8 mouse cellular contexts compared by ENCODE assay signal in genomic region chr7:127346676-127347075, GRCm38 (mm10). TPM values are rescaled to one million over a fixed set of nuclear protein-coding genes. Genes with fewer than 3 reads are reported as not detected.
DNase-seq lines count a peak whose midpoint lies in the region; ATAC-seq lines count a peak whose summit lies in the region.

No protein-coding gene starts in this region.

- H3K4me2 ChIP-seq in hindbrain, embryonic 12.5 days (replicated peaks): peak overlapping the region; percentile 87
- peak overlapping the region; percentile 85 for H3K4me2 ChIP-seq in limb, embryonic 13.5 days (replicated peaks)
- peak overlapping the region; percentile 79 for H3K4me2 ChIP-seq in midbrain, embryonic 16.5 days (ENCODE audit: low read length)

- no peak overlapping the region; the same call in 1 of the 2 replicates for H3K27ac ChIP-seq in hindbrain, embryonic 12.5 days
- no peak overlapping the region for H3K27ac ChIP-seq in limb, embryonic 13.5 days
- H3K27ac ChIP-seq in midbrain, embryonic 16.5 days (ENCODE audit: low read length): no peak overlapping the region

- H3K4me3 ChIP-seq in hindbrain, embryonic 12.5 days: peak overlapping the region; percentile 95
- peak overlapping the region; percentile 89 for H3K4me3 ChIP-seq in limb, embryonic 13.5 days
- H3K4me3 ChIP-seq in midbrain, embryonic 16.5 days (ENCODE audit: low read depth, low read length): peak overlapping the region; percentile 91

- WGBS in hindbrain, embryonic 12.5 days: 15% methylated on average over 8 of the region's 8 CpGs
- WGBS in limb, embryonic 13.5 days: 19% methylated on average over 8 of the region's 8 CpGs
- 13% methylated on average over 8 of the region's 8 CpGs for WGBS in midbrain, embryonic 16.5 days

- peak; percentile 41 to 53 for DNase-seq in urinary bladder, adult 18-20 months (ENCODE audit: low spot score in 2 of 2)
- no peak for DNase-seq in urinary bladder, adult 2 months (ENCODE audit: low spot score)
- no peak for DNase-seq in right cerebral cortex, postnatal 36 days (ENCODE audit: low spot score in 2 of 2)
- DNase-seq in gastrocnemius, adult 8-10 months (ENCODE audit: low spot score in 2 of 2): no peak
- no peak for DNase-seq in right cerebral cortex, postnatal 4 days

- no peaks in the 10 kb centered on the region for H3K9me3 ChIP-seq in hindbrain, embryonic 12.5 days (replicated peaks)
- no peaks in the 10 kb centered on the region for H3K9me3 ChIP-seq in limb, embryonic 13.5 days
- no peaks in the 10 kb centered on the region for H3K9me3 ChIP-seq in midbrain, embryonic 16.5 days (replicated peaks; ENCODE audit: control insufficient read depth, low read length, poor library complexity, severe bottlenecking)

- ATAC-seq in hindbrain, embryonic 12.5 days (ENCODE audit: low FRiP score): no peak
- ATAC-seq in limb, embryonic 13.5 days (ENCODE audit: low FRiP score, low read depth): no peak
- no peak for ATAC-seq in midbrain, embryonic 16.5 days

- H3K27me3 ChIP-seq in hindbrain, embryonic 12.5 days: no peaks in the 10 kb centered on the region
- no peaks in the 10 kb centered on the region for H3K27me3 ChIP-seq in limb, embryonic 13.5 days
- no peaks in the 10 kb centered on the region for H3K27me3 ChIP-seq in midbrain, embryonic 16.5 days (ENCODE audit: control insufficient read depth, insufficient read depth, low read depth, low read length)

- H3K4me1 ChIP-seq in hindbrain, embryonic 12.5 days: peaks cover 21% of the 10 kb centered on the region
- peaks cover 22% of the 10 kb centered on the region for H3K4me1 ChIP-seq in limb, embryonic 13.5 days
- H3K4me1 ChIP-seq in midbrain, embryonic 16.5 days (ENCODE audit: control insufficient read depth, insufficient read depth, low read length): peaks cover 16% of the 10 kb centered on the region

- peak overlapping the region; percentile 96 for H3K9ac ChIP-seq in hindbrain, embryonic 12.5 days
- H3K9ac ChIP-seq in limb, embryonic 13.5 days: peak overlapping the region; percentile 98
- no peak overlapping the region for H3K9ac ChIP-seq in midbrain, embryonic 16.5 days (ENCODE audit: low read depth, low read length)

- peaks cover 21% of the 10 kb centered on the region for H3K36me3 ChIP-seq in hindbrain, embryonic 12.5 days
- peaks cover 23% of the 10 kb centered on the region for H3K36me3 ChIP-seq in limb, embryonic 13.5 days
- H3K36me3 ChIP-seq in midbrain, embryonic 16.5 days (ENCODE audit: control insufficient read depth, insufficient read depth, low read length): peaks cover 9% of the 10 kb centered on the region

RNA-seq across cellular contexts. Expression of gene Zfp768, which starts 1.3 kb away (rescaled TPM):
- polyA plus RNA-seq in urinary bladder, adult 2 months (2012; rRNA removed): 16.9 and 19.8 TPM in 2 replicates
- 21.3 and 23.1 TPM in 2 replicates for polyA plus RNA-seq in hindbrain, embryonic 12.5 days (2016; fragmentation: Nextera tagmentation; extraction: Ambion mirVana)
- 19.8 and 20.6 TPM in 2 replicates for polyA plus RNA-seq in limb, embryonic 13.5 days (2015; fragmentation: Nextera tagmentation; extraction: Ambion mirVana)
- 16.3 and 17.7 TPM in 2 replicates for polyA plus RNA-seq in midbrain, embryonic 16.5 days (2015; fragmentation: Nextera tagmentation; extraction: Ambion mirVana)
- 10 to 100 TPM; 39.1 to 55.1 (median 41.1) TPM for total RNA-seq in gastrocnemius, adult 8-10 months (2022)

RNA-seq across cellular contexts. Expression of gene Zfp747, which starts 29.2 kb away (rescaled TPM):
- polyA plus RNA-seq in urinary bladder, adult 2 months (2012; rRNA removed): 7.5 and 9.0 TPM in 2 replicates
- polyA plus RNA-seq in hindbrain, embryonic 12.5 days (2016; fragmentation: Nextera tagmentation; extraction: Ambion mirVana): 9.3 and 9.7 TPM in 2 replicates
- 8.7 and 9.2 TPM in 2 replicates for polyA plus RNA-seq in limb, embryonic 13.5 days (2015; fragmentation: Nextera tagmentation; extraction: Ambion mirVana)
- polyA plus RNA-seq in midbrain, embryonic 16.5 days (2015; fragmentation: Nextera tagmentation; extraction: Ambion mirVana): 10.1 and 10.5 TPM in 2 replicates
- 1 to 10 TPM; 3.0 to 3.4 (median 3.1) TPM for total RNA-seq in gastrocnemius, adult 8-10 months (2022)

RNA-seq across cellular contexts. Expression of gene 9130019O22Rik, which starts 40.3 kb away (rescaled TPM):
- polyA plus RNA-seq in urinary bladder, adult 2 months (2012; rRNA removed): 3.7 and 3.9 TPM in 2 replicates
- 5.4 and 6.0 TPM in 2 replicates for polyA plus RNA-seq in hindbrain, embryonic 12.5 days (2016; fragmentation: Nextera tagmentation; extraction: Ambion mirVana)
- 5.9 and 6.8 TPM in 2 replicates for polyA plus RNA-seq in limb, embryonic 13.5 days (2015; fragmentation: Nextera tagmentation; extraction: Ambion mirVana)
- 4.6 and 5.4 TPM in 2 replicates for polyA plus RNA-seq in midbrain, embryonic 16.5 days (2015; fragmentation: Nextera tagmentation; extraction: Ambion mirVana)
- total RNA-seq in gastrocnemius, adult 8-10 months (2022): 1 to 10 TPM; 1.5 to 2.5 (median 2.1) TPM

RNA-seq across cellular contexts. Expression of gene E430018J23Rik, which starts 46.8 kb away (rescaled TPM):
- 6.2 and 6.8 TPM in 2 replicates for polyA plus RNA-seq in urinary bladder, adult 2 months (2012; rRNA removed)
- polyA plus RNA-seq in hindbrain, embryonic 12.5 days (2016; fragmentation: Nextera tagmentation; extraction: Ambion mirVana): 6.4 and 6.8 TPM in 2 replicates
- polyA plus RNA-seq in limb, embryonic 13.5 days (2015; fragmentation: Nextera tagmentation; extraction: Ambion mirVana): 7.6 and 7.9 TPM in 2 replicates
- polyA plus RNA-seq in midbrain, embryonic 16.5 days (2015; fragmentation: Nextera tagmentation; extraction: Ambion mirVana): 4.9 and 6.3 TPM in 2 replicates
- 1 to 10 TPM; 1.6 to 2.2 (median 1.7) TPM for total RNA-seq in gastrocnemius, adult 8-10 months (2022)

RNA-seq across cellular contexts. Expression of gene Itgal, which starts 50.6 kb away (rescaled TPM):
- 3.4 and 3.5 TPM in 2 replicates for polyA plus RNA-seq in urinary bladder, adult 2 months (2012; rRNA removed)
- polyA plus RNA-seq in hindbrain, embryonic 12.5 days (2016; fragmentation: Nextera tagmentation; extraction: Ambion mirVana): 0.46 and 0.52 TPM in 2 replicates
- 0.69 TPM in 2 replicates for polyA plus RNA-seq in limb, embryonic 13.5 days (2015; fragmentation: Nextera tagmentation; extraction: Ambion mirVana)
- polyA plus RNA-seq in midbrain, embryonic 16.5 days (2015; fragmentation: Nextera tagmentation; extraction: Ambion mirVana): 0.25 and 0.31 TPM in 2 replicates
- under 1 TPM; 0.07 to 0.25 (median 0.17) TPM for total RNA-seq in gastrocnemius, adult 8-10 months (2022)

Comparison
In these comparisons a context has a peak if more than half of its experiments do, and no peak if none do; other contexts are left out.
1. DNase-seq: peak in urinary bladder, adult 18-20 months (2 of 2); none in urinary bladder, adult 2 months (single experiment), right cerebral cortex, postnatal 36 days (0 of 2), gastrocnemius, adult 8-10 months (0 of 2) and right cerebral cortex, postnatal 4 days (single experiment).
2. Peak in every context shown above with its lines, with median percentiles within 50 percentile points of each other: H3K4me2 ChIP-seq and H3K4me3 ChIP-seq.